Mouse (Mus musculus) liver, postnatal 0 days (tissue): Measurements from ENCODE around the gene Hmga1. TPM values are rescaled to one million over a fixed set of nuclear protein-coding genes. Genes with fewer than 3 reads are reported as not detected.

Experiments
- ATAC-seq: fragments of 200-750 bp; cut with Nextera tagmentation; 2 replicates; pipeline ENCODE4 v1.8.0; 2017; ENCODE audit warnings: mild to moderate bottlenecking, moderate library complexity
- DNase-seq: peaks from one replicate; pipeline ENCODE4 v3.0.0-alpha.2; 2016
- H3K27ac ChIP-seq: fragments of 300-500 bp; sonication (generic); 2 replicates; pipeline ENCODE4 v1.5.1; 2014; ENCODE audit warnings: antibody characterized with exemption, moderate library complexity, mild to moderate bottlenecking, low read depth
- H3K27me3 ChIP-seq: fragments of 300-500 bp; sonication (generic); 2 replicates; pipeline ENCODE4 v1.6.1; 2014; ENCODE audit warnings: low read length, control low read depth, mixed read lengths; ENCODE audit not compliant: insufficient read depth
- H3K36me3 ChIP-seq: fragments of 300-500 bp; sonication (generic); replicated peaks from 2 replicates; pipeline ENCODE4 v1.6.1; 2014; ENCODE audit warnings: mild to moderate bottlenecking, control low read depth, low read length, moderate library complexity, mixed read lengths; ENCODE audit not compliant: insufficient read depth
- H3K4me1 ChIP-seq: fragments of 300-500 bp; sonication (generic); 2 replicates; pipeline ENCODE4 v1.6.1; 2014; ENCODE audit warnings: antibody characterized with exemption, mild to moderate bottlenecking, control low read depth; ENCODE audit not compliant: insufficient read depth
- H3K4me2 ChIP-seq: fragments of 300-500 bp; sonication (generic); 2 replicates; pipeline ENCODE4 v1.6.1; 2014; ENCODE audit warnings: low read depth, mild to moderate bottlenecking, low read length, moderate library complexity, mixed read lengths
- H3K4me3 ChIP-seq: fragments of 300-500 bp; sonication (generic); 2 replicates; pipeline ENCODE4 v1.5.1; 2014; ENCODE audit warnings: low read depth, low read length
- H3K9ac ChIP-seq: fragments of 300-500 bp; sonication (generic); replicated peaks from 2 replicates; pipeline ENCODE4 v1.6.1; 2014; ENCODE audit warnings: mild to moderate bottlenecking, moderate library complexity
- H3K9me3 ChIP-seq: fragments of 300-500 bp; sonication (generic); 2 replicates; pipeline ENCODE4 v1.6.1; 2016; ENCODE audit warnings: mild to moderate bottlenecking, control low read depth, low read length, mixed read lengths
- CTCF ChIP-seq: sonication (generic); IDR thresholded peaks from 2 replicates; pipeline ENCODE4 v1.5.1; 2016; ENCODE audit warnings: antibody characterized with exemption, low read depth
- EP300 ChIP-seq: IDR thresholded peaks from 2 replicates; pipeline ENCODE4 v1.6.1; 2016; ENCODE audit warnings: antibody characterized with exemption, low read depth, mild to moderate bottlenecking
- WGBS: fragments of 180-500 bp; shearing (Covaris S2); extraction: QIAGEN DNeasy Blood & Tissue Kit; methylation state at CpG from one replicate; pipeline ENCODE4 v1.1.7; 2014; ENCODE audit not compliant: insufficient replicate concordance; 5-methylcytosine and 5-hydroxymethylcytosine counted together
- polyA plus RNA-seq: library from polyadenylated mRNA; unstranded; fragments of >200 nt; fragmentation: Nextera tagmentation; extraction: Ambion mirVana; gene quantifications from 2 replicates; pipeline ENCODE4 v1.2.1, GENCODE M21; 2015

Gene Hmga1
- polyA plus RNA-seq, 1 experiment from 2014 or later = 64.0 TPM

- WGBS = 34% methylated on average over 25 of the region's 27 CpGs
- no peak for TF ChIP-seq EP300
- TF ChIP-seq CTCF = peak; percentile 33; the same call in 1 of the 2 replicates
- no peak overlapping the region for H3K4me2 ChIP-seq
Measured at GRCm38 (mm10) chr17:27513916-27514762, 42.2 kb upstream of the Hmga1 start.

GRCm38 (mm10) chr17:27518296-27518695 is 38.0 kb upstream of the Hmga1 start:
- Histone ChIP-seq H3K4me2 (no peak overlapping the region), H3K36me3 (no peaks in the 10 kb centered on the region), H3K27me3 (peaks cover 50% of the 10 kb centered on the region), H3K9me3 (no peaks in the 10 kb centered on the region), H3K4me3 (no peak overlapping the region), H3K9ac (no peak overlapping the region), H3K27ac (no peak overlapping the region), H3K4me1 (no peaks in the 10 kb centered on the region)
- DNase-seq = no peak
- no peak for ATAC-seq
- TF ChIP-seq EP300 (no peak), CTCF (no peak)
- WGBS = 52% methylated on average over 9 of the region's 9 CpGs

More at GRCm38 (mm10) chr17:27513916-27514762, 42.2 kb upstream of the Hmga1 start:
- ATAC-seq (no peak), DNase-seq (no peak)
- H3K27me3 ChIP-seq = peaks cover 67% of the 10 kb centered on the region
- H3K36me3 ChIP-seq = no peaks in the 10 kb centered on the region
- H3K9ac ChIP-seq = no peak overlapping the region
- no peak overlapping the region for H3K27ac ChIP-seq
- no peak overlapping the region for H3K4me3 ChIP-seq
- H3K9me3 ChIP-seq = no peaks in the 10 kb centered on the region
- H3K4me1 ChIP-seq = peaks cover 7% of the 10 kb centered on the region; the same call in 1 of the 2 replicates

- 51% methylated on average over 15 of the region's 15 CpGs for WGBS
- H3K27me3 ChIP-seq = peaks cover 44% of the 10 kb centered on the region
- H3K27ac ChIP-seq = no peak overlapping the region
Measured at GRCm38 (mm10) chr17:27518700-27519595, 37.3 kb upstream of the Hmga1 start.

GRCm38 (mm10) chr17:27520557-27520956 is 35.7 kb upstream of the Hmga1 start:
- no peaks in the 10 kb centered on the region for H3K9me3 ChIP-seq
- no peaks in the 10 kb centered on the region for H3K4me1 ChIP-seq
- no peaks in the 10 kb centered on the region for H3K36me3 ChIP-seq
- no peak overlapping the region for H3K4me3 ChIP-seq
- no peak overlapping the region for H3K4me2 ChIP-seq
- H3K9ac ChIP-seq = no peak overlapping the region
- H3K27ac ChIP-seq = no peak overlapping the region
- WGBS = under 1% methylated on average over 27 of the region's 27 CpGs
- peaks cover 28% of the 10 kb centered on the region for H3K27me3 ChIP-seq
- DNase-seq (peak; percentile 78), ATAC-seq (peak; percentile 62; the same call in 1 of the 2 replicates)
- TF ChIP-seq CTCF = peak; percentile 98
- TF ChIP-seq EP300 = no peak

More at GRCm38 (mm10) chr17:27518700-27519595, 37.3 kb upstream of the Hmga1 start:
- Histone ChIP-seq H3K9me3 (no peaks in the 10 kb centered on the region), H3K9ac (no peak overlapping the region), H3K4me3 (no peak overlapping the region), H3K36me3 (no peaks in the 10 kb centered on the region), H3K4me1 (no peaks in the 10 kb centered on the region), H3K4me2 (no peak overlapping the region)
- ATAC-seq (no peak), DNase-seq (no peak)
- TF ChIP-seq EP300 = no peak
- no peak for TF ChIP-seq CTCF

GRCm38 (mm10) chr17:27521303-27521702 is 35.0 kb upstream of the Hmga1 start, which contains the start of gene Grm4:
Gene Grm4 (minus strand): TSS chr17:27521403.
- Histone ChIP-seq H3K4me2 (no peak within 1 kb of the TSS), H3K27me3 (peaks cover 24% of the 10 kb centered on the region), H3K4me1 (no peaks in the 10 kb centered on the region), H3K9me3 (no peaks in the 10 kb centered on the region), H3K9ac (no peak within 1 kb of the TSS), H3K36me3 (no peaks in the 10 kb centered on the region), H3K27ac (no peak within 1 kb of the TSS), H3K4me3 (no peak within 1 kb of the TSS)
- ATAC-seq (no peak), DNase-seq (no peak)
- 72% methylated on average over 5 of the region's 5 CpGs for WGBS
- TF ChIP-seq EP300 (no peak), CTCF (no peak)

- Histone ChIP-seq H3K4me1 (no peaks in the 10 kb centered on the region), H3K36me3 (no peaks in the 10 kb centered on the region), H3K27me3 (peaks cover 21% of the 10 kb centered on the region), H3K27ac (no peak overlapping the region), H3K9ac (no peak overlapping the region), H3K4me2 (no peak overlapping the region), H3K9me3 (no peaks in the 10 kb centered on the region), H3K4me3 (no peak overlapping the region)
- 53% methylated on average over 7 of the region's 7 CpGs for WGBS
- no peak for TF ChIP-seq CTCF
- TF ChIP-seq EP300 = no peak
- no peak for DNase-seq
- ATAC-seq = no peak
Measured at GRCm38 (mm10) chr17:27523121-27523520, 33.2 kb upstream of the Hmga1 start.
